25 mouse cellular contexts compared by ENCODE assay signal in genomic region chr12:12594567-12594966, GRCm38 (mm10).
DNase-seq lines count a peak whose midpoint lies in the region; ATAC-seq lines count a peak whose summit lies in the region.
"Had no signal": no experiment of that assay in that cellular context is flagged by ENCODE, and none has a peak within 500 bp of the region (broad histone marks: within the 10 kb centered on the region; RNA-seq: fewer than 3 reads in every experiment).

No protein-coding gene starts in this region.

- H3K27ac ChIP-seq in heart, embryonic 10.5 days = peak overlapping the region; percentile 57; the same call in 1 of the 2 replicates
- peak overlapping the region; percentile 36 for H3K27ac ChIP-seq in heart, embryonic 12.5 days (ENCODE audit: poor library complexity, severe bottlenecking)
- peak overlapping the region; percentile 9 to 69; a peak in 3 of 4 replicates for H3K27ac ChIP-seq in heart, embryonic 14.5 days (replicated peaks in 1 of 2; ENCODE audit: control insufficient read depth in 1 of 2, insufficient read depth in 1 of 2, low read depth in 2 of 2, low read length in 2 of 2)
- H3K27ac ChIP-seq in heart, embryonic 16.5 days (ENCODE audit: low read length) = peak overlapping the region; percentile 62
- H3K27ac ChIP-seq: embryonic facial prominence, embryonic 10.5 days; embryonic facial prominence, embryonic 12.5 days; forebrain, embryonic 13.5 days had no signal

- no peaks in the 10 kb centered on the region for H3K27me3 ChIP-seq in heart, embryonic 10.5 days (ENCODE audit: insufficient read depth, poor library complexity, severe bottlenecking)
- H3K27me3 ChIP-seq in heart, embryonic 12.5 days (replicated peaks) = no peaks in the 10 kb centered on the region
- no peaks in the 10 kb centered on the region for H3K27me3 ChIP-seq in heart, embryonic 14.5 days (ENCODE audit: control insufficient read depth, insufficient read depth, low read length)
- no peaks in the 10 kb centered on the region for H3K27me3 ChIP-seq in heart, embryonic 16.5 days (ENCODE audit: control insufficient read depth, insufficient read depth, low read length)
- H3K27me3 ChIP-seq: CH12.LX; embryonic facial prominence, embryonic 12.5 days; forebrain, embryonic 13.5 days; Patski had no signal

- intact Hi-C loops in heart, postnatal 36 days (cut with DNase I) = no loop called here

- DNase-seq in heart, embryonic 10.5 days (ENCODE audit: low spot score) = no peak
- DNase-seq in heart, adult 9 months (ENCODE audit: low spot score in 2 of 2) = no peak
- DNase-seq in heart, adult 11 months = no peak
- DNase-seq in heart, postnatal 36 days = no peak
- no peak for DNase-seq in heart, adult 18-20 months
- DNase-seq: adrenal gland, adult 8-10 months; adrenal gland, postnatal 14 days; adrenal gland, postnatal 36 days; B cell, adult 2 months; cerebellum, adult 11-12 months; cerebellum, adult 2 months; cerebellum, adult 9-10 months; cerebellum, postnatal 10 days; cerebellum, postnatal 25 days had no signal

- H3K4me3 ChIP-seq in heart, embryonic 10.5 days = no peak overlapping the region
- no peak overlapping the region for H3K4me3 ChIP-seq in heart, embryonic 12.5 days
- H3K4me3 ChIP-seq in heart, embryonic 14.5 days (ENCODE audit: control insufficient read depth in 1 of 2, insufficient read depth in 1 of 2, low read depth in 1 of 2, low read length in 2 of 2) = no peak overlapping the region
- H3K4me3 ChIP-seq in heart, embryonic 16.5 days (ENCODE audit: low read length) = no peak overlapping the region
- H3K4me3 ChIP-seq: embryonic facial prominence, embryonic 10.5 days; embryonic facial prominence, embryonic 12.5 days; forebrain, embryonic 13.5 days had no signal

- no peaks in the 10 kb centered on the region for H3K9me3 ChIP-seq in heart, embryonic 10.5 days
- no peaks in the 10 kb centered on the region for H3K9me3 ChIP-seq in heart, embryonic 12.5 days (replicated peaks)
- no peaks in the 10 kb centered on the region for H3K9me3 ChIP-seq in heart, embryonic 14.5 days (ENCODE audit: control insufficient read depth, low read length)
- H3K9me3 ChIP-seq in heart, embryonic 16.5 days (replicated peaks; ENCODE audit: control insufficient read depth, low read length) = no peaks in the 10 kb centered on the region
- H3K9me3 ChIP-seq: embryonic facial prominence, embryonic 10.5 days; embryonic facial prominence, embryonic 12.5 days; forebrain, embryonic 13.5 days; G1E had no signal

- WGBS in heart, embryonic 10.5 days = 41% methylated on average over 3 of the region's 3 CpGs
- WGBS in heart, embryonic 12.5 days = 51% methylated on average over 3 of the region's 3 CpGs
- 42% methylated on average over 3 of the region's 3 CpGs for WGBS in heart, embryonic 14.5 days
- 54% methylated on average over 3 of the region's 3 CpGs for WGBS in heart, embryonic 16.5 days

- no peak overlapping the region for H3K4me2 ChIP-seq in heart, embryonic 12.5 days
- peak overlapping the region; percentile 5; the same call in 1 of the 2 replicates for H3K4me2 ChIP-seq in heart, embryonic 14.5 days (ENCODE audit: low read length)
- no peak overlapping the region for H3K4me2 ChIP-seq in heart, embryonic 16.5 days (ENCODE audit: low read depth, low read length)
- H3K4me2 ChIP-seq: embryonic facial prominence, embryonic 12.5 days; forebrain, embryonic 13.5 days had no signal

- no peaks in the 10 kb centered on the region for H3K36me3 ChIP-seq in heart, embryonic 10.5 days
- no peaks in the 10 kb centered on the region for H3K36me3 ChIP-seq in heart, embryonic 12.5 days
- no peaks in the 10 kb centered on the region for H3K36me3 ChIP-seq in heart, embryonic 14.5 days (ENCODE audit: control insufficient read depth, insufficient read depth, low read length)
- no peaks in the 10 kb centered on the region for H3K36me3 ChIP-seq in heart, embryonic 16.5 days (ENCODE audit: control insufficient read depth, insufficient read depth)
- H3K36me3 ChIP-seq: embryonic facial prominence, embryonic 10.5 days; embryonic facial prominence, embryonic 12.5 days; G1E had no signal

- H3K9ac ChIP-seq in heart, embryonic 12.5 days = no peak overlapping the region
- H3K9ac ChIP-seq in heart, embryonic 14.5 days (ENCODE audit: low read length) = no peak overlapping the region
- H3K9ac ChIP-seq in heart, embryonic 16.5 days (ENCODE audit: low read length) = no peak overlapping the region
- H3K9ac ChIP-seq: embryonic facial prominence, embryonic 12.5 days; forebrain, embryonic 13.5 days had no signal

- peak; percentile 64 for ATAC-seq in heart, embryonic 12.5 days (ENCODE audit: insufficient number of reproducible peaks, low FRiP score)
- ATAC-seq in heart, embryonic 14.5 days (ENCODE audit: insufficient number of reproducible peaks, insufficient read depth, low FRiP score, low read depth) = peak; percentile 74; the same call in 1 of the 2 replicates
- ATAC-seq in heart, embryonic 16.5 days (replicated peaks; ENCODE audit: extremely low read depth, insufficient read depth, low FRiP score) = peak; percentile 85
- ATAC-seq: activated CD4-positive, CD25-positive, alpha-beta regulatory T cell, adult 4 months; CD4-positive, CD25-positive, alpha-beta regulatory T cell, adult 4 months; forebrain, embryonic 13.5 days; Patski had no signal

- peaks cover 23% of the 10 kb centered on the region; the same call in 1 of the 2 replicates for H3K4me1 ChIP-seq in heart, embryonic 10.5 days
- H3K4me1 ChIP-seq in heart, embryonic 12.5 days (replicated peaks) = peaks cover 15% of the 10 kb centered on the region; the same call in 1 of the 2 replicates
- peaks cover 7 to 16% of the 10 kb centered on the region in 2 experiments for H3K4me1 ChIP-seq in heart, embryonic 14.5 days (ENCODE audit: control insufficient read depth in 2 of 2, insufficient read depth in 2 of 2, low read length in 2 of 2)
- peaks cover 12% of the 10 kb centered on the region for H3K4me1 ChIP-seq in heart, embryonic 16.5 days (ENCODE audit: control insufficient read depth, insufficient read depth, low read length)
- H3K4me1 ChIP-seq: embryonic facial prominence, embryonic 12.5 days had no signal
